Mouse (Mus musculus): ENCODE data around the gene Srcap. TPM values are rescaled to one million over a fixed set of nuclear protein-coding genes. Genes with fewer than 3 reads are reported as not detected.

Srcap gene
- polyA plus RNA-seq, 2 experiments from 2014 or later, result 9.1 to 11.4 TPM

GRCm38 (mm10) chr7:127585031-127585430 is 73.2 kb downstream of the Srcap start:
- no peak for ATAC-seq

GRCm38 (mm10) chr7:127586149-127586548 is 74.4 kb downstream of the Srcap start:
- ATAC-seq, result no peak

DNA sequence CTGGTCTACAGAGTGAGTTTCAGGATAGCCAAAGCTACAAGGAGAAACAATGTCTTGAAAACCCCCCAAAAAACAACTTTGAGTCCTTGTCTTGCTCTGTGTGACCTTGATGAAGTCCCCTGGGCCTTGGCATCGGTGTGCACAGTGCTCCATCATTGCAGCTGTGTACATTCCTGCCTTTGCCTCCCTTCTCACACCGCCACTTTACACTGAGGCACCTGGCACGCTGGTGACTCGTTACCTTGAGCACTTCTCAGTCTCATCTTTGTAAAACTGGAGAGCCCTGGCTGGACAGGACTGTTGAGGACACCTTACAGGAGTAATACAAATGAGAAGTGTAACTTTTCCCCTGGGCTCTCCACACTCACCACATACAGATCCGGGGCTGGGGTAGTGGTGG is 75.4 kb downstream of the Srcap start:
- ATAC-seq, result no peak

- peak; percentile 97 for ATAC-seq
Measured at GRCm38 (mm10) chr7:127588011-127588871, 76.5 kb downstream of the Srcap start, which contains the start of the genes Ccdc189 and Rnf40. Gene Ccdc189, minus strand, starts transcription at chr7:127588595. Gene Rnf40, plus strand, starts transcription at chr7:127588767.

GRCm38 (mm10) chr7:127588901-127589300 is 77.1 kb downstream of the Srcap start:
- peak; percentile 28 for ATAC-seq

DNA sequence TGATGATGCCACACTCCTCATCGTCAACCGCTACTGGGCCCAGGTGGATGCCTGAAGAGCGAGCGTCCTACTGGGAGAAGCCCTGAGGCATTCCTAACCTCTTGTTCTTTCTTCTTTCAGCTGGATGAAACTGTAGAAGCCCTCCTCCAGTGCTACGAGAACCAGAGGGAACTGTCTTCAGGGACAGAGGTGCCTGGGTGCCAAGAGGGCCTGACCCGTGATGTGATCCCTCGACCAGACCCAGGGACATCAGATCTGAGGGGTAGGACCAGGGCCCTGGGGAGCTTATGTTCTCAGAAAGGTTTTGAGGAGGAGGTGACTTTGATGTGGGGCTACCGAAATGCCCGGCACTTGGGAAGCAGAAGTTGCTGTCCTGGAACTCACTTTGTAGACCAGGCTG is 77.9 kb downstream of the Srcap start:
- ATAC-seq, result no peak

DNA sequence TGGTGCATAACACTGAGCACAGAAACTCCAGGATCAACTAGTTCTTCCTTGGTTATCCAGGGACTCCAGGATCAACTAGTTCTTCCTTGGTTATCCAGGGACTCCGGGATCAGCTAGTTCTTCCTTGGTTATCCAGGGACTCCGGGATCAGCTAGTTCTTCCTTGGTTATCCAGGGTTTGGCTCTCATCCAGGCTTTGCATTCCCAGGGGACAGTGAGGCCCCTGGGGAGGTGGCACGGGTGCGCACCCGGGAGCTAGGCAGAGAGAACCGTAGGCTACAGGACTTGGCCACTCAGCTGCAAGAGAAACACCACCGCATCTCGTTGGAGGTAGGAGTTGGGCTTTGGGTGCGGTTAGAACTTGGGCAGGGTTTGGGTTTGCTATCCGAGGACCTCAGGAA is 79.3 kb downstream of the Srcap start:
- no peak for ATAC-seq

GRCm38 (mm10) chr7:127592575-127592974 is 80.8 kb downstream of the Srcap start:
- ATAC-seq, result no peak

- ATAC-seq, result no peak
Measured at GRCm38 (mm10) chr7:127596747-127597146, 85.0 kb downstream of the Srcap start.

- no peak for ATAC-seq
Measured at GRCm38 (mm10) chr7:127600612-127601011, 88.8 kb downstream of the Srcap start.

GRCm38 (mm10) chr7:127601735-127602134 is 90.0 kb downstream of the Srcap start:
- no peak for ATAC-seq

DNA sequence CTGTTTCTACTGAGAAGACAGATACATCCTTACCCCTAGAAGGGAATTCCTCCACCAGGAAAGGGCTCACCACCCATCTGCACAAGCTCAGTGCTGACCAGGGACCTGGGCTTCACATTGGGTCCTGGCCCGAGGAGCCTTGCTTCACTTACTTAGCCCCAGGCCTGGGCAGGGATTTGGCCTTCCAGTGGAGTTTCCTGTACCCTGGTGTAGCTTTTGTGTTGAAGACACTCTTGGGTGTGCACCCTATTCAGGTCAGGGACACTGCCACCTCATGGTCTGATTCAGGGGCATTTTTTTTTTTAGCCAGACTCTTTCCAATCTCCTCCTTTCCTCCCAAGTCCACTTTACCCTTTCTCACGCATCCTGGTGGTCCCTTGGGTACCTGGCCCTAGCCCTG is 91.1 kb downstream of the Srcap start:
- ATAC-seq, result no peak

- no peak for ATAC-seq
Measured at GRCm38 (mm10) chr7:127604256-127604655, 92.5 kb downstream of the Srcap start.

DNA sequence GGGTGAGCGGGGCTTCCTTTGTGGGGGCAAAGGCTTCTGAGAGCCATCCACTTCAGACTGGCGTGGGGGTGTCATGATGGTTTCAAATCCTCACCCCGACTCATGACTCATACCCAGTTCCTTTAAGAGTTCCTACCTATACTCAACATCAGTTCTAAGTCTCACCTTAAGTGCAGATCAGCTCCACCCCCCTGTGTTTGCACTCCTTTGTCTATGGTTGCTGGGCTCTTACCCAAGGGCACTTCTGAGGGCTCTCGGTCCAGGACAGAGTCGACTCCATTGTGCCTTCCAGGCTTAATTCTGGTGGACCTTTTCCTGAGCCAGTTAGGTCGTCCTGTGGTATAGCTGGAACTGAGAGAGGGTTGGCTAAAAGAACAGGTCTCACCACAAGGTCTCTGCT is 95.4 kb downstream of the Srcap start:
- ATAC-seq, result no peak

Other genes with a start within 250 kb of the Srcap start
- gene Sephs2, start 237.9 kb upstream of the Srcap start, polyA plus RNA-seq (2017; shearing (Covaris generic)), result 10 to 100 TPM; 17.3 to 23.4 TPM
- 100 to 1,000 TPM; 169 to 297 TPM for gene Itgal, start 215.7 kb upstream of the Srcap start, polyA plus RNA-seq (2017; shearing (Covaris generic))
- not detected for gene Zfp768, start 166.4 kb upstream of the Srcap start, polyA plus RNA-seq (2017; shearing (Covaris generic))
- gene Zfp747, start 135.9 kb upstream of the Srcap start, polyA plus RNA-seq (2017; shearing (Covaris generic)), result 10 to 100 TPM; 12.7 to 17.6 TPM
- 1 to 10 TPM; 7.3 to 9.9 TPM for gene 9130019O22Rik, start 124.8 kb upstream of the Srcap start, polyA plus RNA-seq (2017; shearing (Covaris generic))
- 1 to 10 TPM; 3.2 to 5.5 TPM for gene E430018J23Rik, start 118.4 kb upstream of the Srcap start, polyA plus RNA-seq (2017; shearing (Covaris generic))
- 1 to 10 TPM; 6.0 to 9.1 TPM for gene Zfp764, start 105.2 kb upstream of the Srcap start, polyA plus RNA-seq (2017; shearing (Covaris generic))
- gene Zfp688, start 89.9 kb upstream of the Srcap start, polyA plus RNA-seq (2017; shearing (Covaris generic)), result 10 to 100 TPM; 16.0 to 18.9 TPM
- gene Zfp689, start 62.8 kb upstream of the Srcap start, polyA plus RNA-seq (2017; shearing (Covaris generic)), result 1 to 10 TPM; 5.6 to 7.9 TPM
- gene Prr14, start 52.4 kb upstream of the Srcap start, polyA plus RNA-seq (2017; shearing (Covaris generic)), result 100 to 1,000 TPM; 181 to 236 TPM
- 10 to 100 TPM; 22.9 to 24.0 TPM for gene Fbrs, start 32.8 kb upstream of the Srcap start, polyA plus RNA-seq (2017; shearing (Covaris generic))
- gene Gm42715, start 7.6 kb downstream of the Srcap start, polyA plus RNA-seq (2017; shearing (Covaris generic)), result 10 to 100 TPM; 29.9 to 31.9 TPM
- gene Tmem265, start 49.4 kb downstream of the Srcap start, polyA plus RNA-seq (2017; shearing (Covaris generic)), result 10 to 100 TPM; 39.7 to 91.0 TPM
- gene Phkg2, start 61.4 kb downstream of the Srcap start, polyA plus RNA-seq (2017; shearing (Covaris generic)), result 100 to 1,000 TPM; 109 to 138 TPM
- gene Ccdc189, start 76.6 kb downstream of the Srcap start, polyA plus RNA-seq (2017; shearing (Covaris generic)), result under 1 TPM; 0.56 to 0.70 TPM
- 10 to 100 TPM; 26.3 to 45.6 TPM for gene Rnf40, start 76.8 kb downstream of the Srcap start, polyA plus RNA-seq (2017; shearing (Covaris generic))
- gene Zfp629, start 103.8 kb downstream of the Srcap start, polyA plus RNA-seq (2017; shearing (Covaris generic)), result under 1 TPM; 0.16 to 0.56 TPM
- gene Bcl7c, start 196.9 kb downstream of the Srcap start, polyA plus RNA-seq (2017; shearing (Covaris generic)), result 1 to 10 TPM; 3.2 to 5.5 TPM
- not detected for gene Ctf1, start 200.8 kb downstream of the Srcap start, polyA plus RNA-seq (2017; shearing (Covaris generic))
- gene Ctf2, start 220.2 kb downstream of the Srcap start, polyA plus RNA-seq (2017; shearing (Covaris generic)), result not detected
- under 1 TPM; 0.12 to 0.62 TPM for gene Fbxl19, start 232.6 kb downstream of the Srcap start, polyA plus RNA-seq (2017; shearing (Covaris generic))

All from CD4-positive, CD25-positive, alpha-beta regulatory T cell, adult 4 months (primary cell).